Mouse (Mus musculus) embryonic fibroblast, embryonic 13.5 days (primary cell): ENCODE results near the gene Rfc1.

Experiments used
- CTCF ChIP-seq: IDR thresholded peaks from 2 replicates; pipeline ENCODE4 v1.5.1; 2011; ENCODE audit warnings: mild to moderate bottlenecking, control low read depth, low read length, moderate library complexity, borderline replicate concordance; ENCODE audit not compliant: insufficient read depth
- POLR2A ChIP-seq: IDR thresholded peaks from 2 replicates; pipeline ENCODE4 v1.6.1; 2011; ENCODE audit warnings: low read depth, mild to moderate bottlenecking, control low read depth, low read length, moderate library complexity

DNA sequence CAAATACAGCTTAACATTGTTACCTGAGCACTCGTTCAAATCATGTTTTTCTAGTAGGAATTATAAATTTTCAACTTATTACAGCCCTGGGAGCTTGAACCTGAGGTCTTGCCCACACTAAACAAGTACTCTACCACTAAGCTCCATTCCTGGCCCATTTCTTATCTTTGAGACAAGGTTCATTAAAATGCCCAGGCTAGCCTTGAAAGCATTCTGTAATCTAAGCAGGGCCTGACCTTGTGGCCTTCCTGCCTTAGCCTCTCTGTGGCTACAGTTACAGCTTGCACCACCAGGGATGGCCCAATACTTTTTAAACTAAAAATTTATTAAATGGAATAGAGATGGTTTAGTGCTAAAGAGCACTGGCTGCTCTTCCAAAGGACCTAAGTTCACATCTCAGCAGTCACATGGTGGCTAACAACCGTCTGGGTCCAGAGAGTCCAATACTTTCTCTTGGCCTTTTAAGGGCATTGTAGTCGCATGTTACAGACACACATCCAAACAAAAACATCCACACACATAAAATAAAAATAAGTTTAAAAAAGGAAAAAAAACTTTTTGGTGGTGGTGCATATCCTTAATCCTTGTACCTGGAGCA is 10.6 kb downstream of the Rfc1 start:
- TF ChIP-seq CTCF, result no peak
- TF ChIP-seq POLR2A, result no peak
